Mouse (Mus musculus): ENCODE data around the gene 4930578C19Rik. TPM values are rescaled to one million over a fixed set of nuclear protein-coding genes. Genes with fewer than 3 reads are reported as not detected.

4930578C19Rik gene
- 0.20 TPM for polyA plus RNA-seq (2014; fragmentation: Illumina TruSeq; extraction: RNeasy Lipid Tissue Mini Kit (QIAGEN cat#74804); ENCODE audit: low read depth, low replicate concordance)

GRCm38 (mm10) chrX:18461198-18461601, at the start of gene 4930578C19Rik:
TSS of gene 4930578C19Rik (minus strand) at chrX:18461397.

